Mouse (Mus musculus): ENCODE data around the gene Stac.

Stac gene

DNA sequence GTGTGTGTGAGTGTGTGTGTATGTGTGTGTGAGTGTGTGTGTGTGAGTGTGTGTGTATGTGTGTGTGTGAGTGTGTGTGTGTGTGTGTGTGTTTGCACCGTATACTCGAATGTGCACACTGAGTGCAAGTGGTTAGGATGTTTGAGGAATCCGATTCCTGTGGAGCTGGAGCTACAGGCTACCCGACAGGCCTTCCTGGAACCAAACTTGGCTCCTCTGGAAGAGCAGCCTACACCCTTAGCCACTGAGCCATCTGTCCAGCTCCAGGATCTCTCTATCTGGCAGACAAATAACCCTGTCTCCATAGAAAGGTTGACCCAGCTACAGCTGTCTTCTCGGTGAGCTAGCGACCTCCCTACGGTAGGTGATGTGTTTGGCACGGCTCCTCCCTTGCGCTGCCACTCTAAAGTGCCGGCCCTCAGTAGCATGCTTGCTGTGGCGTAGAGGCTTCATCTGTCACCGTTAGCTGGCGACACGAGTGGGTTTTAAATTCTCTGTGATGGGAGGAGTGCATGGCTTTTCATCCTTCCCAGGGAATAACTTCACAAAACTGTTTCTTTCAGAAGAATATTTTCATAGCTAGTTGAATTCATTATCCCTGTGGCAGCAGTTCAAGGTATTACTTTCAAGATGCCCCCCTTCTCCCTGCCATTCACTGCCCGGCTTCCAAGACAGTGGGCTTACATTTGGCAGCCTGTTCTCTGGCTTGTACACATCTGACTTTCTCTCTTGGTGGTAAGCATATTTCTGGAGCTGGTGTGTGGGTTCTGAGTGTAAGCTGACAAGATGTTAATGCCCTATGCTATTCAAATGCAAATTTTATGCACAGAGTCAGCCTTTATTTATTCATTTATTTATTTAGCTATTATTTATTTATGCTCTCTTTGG lies 175.3 kb downstream of the Stac start:
- DNase-seq (ENCODE audit: low spot score) = no peak

Data from urinary bladder, postnatal 25 days (tissue).